Mouse (Mus musculus): ENCODE measurements around the gene Tmem184a. TPM values are rescaled to one million over a fixed set of nuclear protein-coding genes. Genes with fewer than 3 reads are reported as not detected.

Tmem184a gene
- polyA plus RNA-seq, 1 experiment, result 10.5 TPM

DNA sequence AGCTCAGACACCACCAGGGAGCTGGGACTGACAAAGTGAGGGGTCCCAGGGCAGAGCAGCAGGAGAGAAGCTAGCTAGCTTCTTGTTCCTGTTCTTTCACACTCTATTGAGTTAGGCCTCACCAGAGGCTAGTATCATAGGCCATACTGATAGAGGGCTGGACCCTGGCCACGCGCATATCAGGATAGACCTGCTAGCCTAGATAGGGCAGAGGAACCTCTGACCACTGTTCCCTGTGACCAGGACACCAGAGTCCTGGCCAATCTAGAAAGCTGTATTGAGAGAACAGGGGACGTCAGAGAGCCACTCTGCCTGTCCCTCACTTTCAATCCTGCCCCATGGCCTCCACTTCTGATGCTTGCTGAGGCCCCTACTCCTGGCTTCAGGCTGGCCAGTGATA, 1.7 kb downstream of the Tmem184a start:
- H3K9ac ChIP-seq (ENCODE audit: low read depth, poor library complexity, severe bottlenecking), result no peak overlapping the region
- TF ChIP-seq EP300 (IDR thresholded peaks at IDR 0.05; ENCODE audit: insufficient read depth, low read depth, low read length), result no peak
- no peak for TF ChIP-seq CTCF (IDR thresholded peaks at IDR 0.05; ENCODE audit: low read depth, low read length)
- TF ChIP-seq POLR2A (IDR thresholded peaks at IDR 0.05; ENCODE audit: insufficient read depth, low read length), result no peak
- H3K4me3 ChIP-seq (ENCODE audit: low read depth, low read length), result no peak overlapping the region
- no peak overlapping the region for H3K27ac ChIP-seq (ENCODE audit: insufficient read depth, low read length)
- no peaks in the 10 kb centered on the region for H3K4me1 ChIP-seq (ENCODE audit: control insufficient read depth, insufficient read depth, low read length)
- no peaks in the 10 kb centered on the region for H3K9me3 ChIP-seq (replicated peaks; ENCODE audit: control insufficient read depth, insufficient read depth, low read length, poor library complexity, severe bottlenecking)
- no peaks in the 10 kb centered on the region; the same call in 1 of the 2 replicates for H3K36me3 ChIP-seq (ENCODE audit: control insufficient read depth, insufficient read depth, low read length, poor library complexity, severe bottlenecking)
- no peaks in the 10 kb centered on the region for H3K27me3 ChIP-seq (ENCODE audit: control insufficient read depth, insufficient read depth, low read length, poor library complexity, severe bottlenecking)

DNA sequence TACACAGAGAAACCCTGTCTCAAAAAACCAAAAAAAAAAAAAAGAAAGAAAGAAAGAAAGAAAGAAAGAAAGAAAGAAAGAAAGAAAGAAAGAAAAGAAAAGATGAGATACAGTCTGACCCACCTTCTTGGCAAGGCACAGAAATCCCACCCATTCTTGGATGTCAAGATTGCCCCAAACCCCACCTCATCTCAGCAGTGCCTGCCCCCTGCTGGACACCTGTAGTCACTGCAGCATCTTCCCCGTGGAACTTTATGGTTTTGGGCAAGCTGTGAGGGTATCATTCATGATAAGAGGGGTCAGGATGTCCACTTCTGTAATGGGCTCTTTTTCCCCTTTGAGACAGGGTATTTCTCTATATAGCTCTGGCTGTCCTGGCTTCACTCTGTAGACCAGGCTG, 2.4 kb downstream of the Tmem184a start:
- TF ChIP-seq CTCF (IDR thresholded peaks at IDR 0.05; ENCODE audit: low read depth, low read length) (peak; percentile 93), EP300 (IDR thresholded peaks at IDR 0.05; ENCODE audit: insufficient read depth, low read depth, low read length) (no peak)

GRCm38 (mm10) chr5:139816445-139816844, 3.3 kb downstream of the Tmem184a start:
- Histone ChIP-seq H3K9ac (ENCODE audit: low read depth, poor library complexity, severe bottlenecking) (no peak overlapping the region), H3K4me3 (ENCODE audit: low read depth, low read length) (no peak overlapping the region), H3K4me1 (ENCODE audit: control insufficient read depth, insufficient read depth, low read length) (no peaks in the 10 kb centered on the region), H3K27ac (ENCODE audit: insufficient read depth, low read length) (no peak overlapping the region), H3K27me3 (ENCODE audit: control insufficient read depth, insufficient read depth, low read length, poor library complexity, severe bottlenecking) (no peaks in the 10 kb centered on the region), H3K9me3 (replicated peaks; ENCODE audit: control insufficient read depth, insufficient read depth, low read length, poor library complexity, severe bottlenecking) (no peaks in the 10 kb centered on the region), H3K36me3 (ENCODE audit: control insufficient read depth, insufficient read depth, low read length, poor library complexity, severe bottlenecking) (no peaks in the 10 kb centered on the region)
- TF ChIP-seq POLR2A (IDR thresholded peaks at IDR 0.05; ENCODE audit: insufficient read depth, low read length) (no peak), CTCF (IDR thresholded peaks at IDR 0.05; ENCODE audit: low read depth, low read length) (no peak), EP300 (IDR thresholded peaks at IDR 0.05; ENCODE audit: insufficient read depth, low read depth, low read length) (no peak)

More for the DNA sequence above, 2.4 kb downstream of the Tmem184a start:
- no peaks in the 10 kb centered on the region for H3K9me3 ChIP-seq (replicated peaks; ENCODE audit: control insufficient read depth, insufficient read depth, low read length, poor library complexity, severe bottlenecking)
- no peak overlapping the region for H3K4me3 ChIP-seq (ENCODE audit: low read depth, low read length)
- no peaks in the 10 kb centered on the region for H3K27me3 ChIP-seq (ENCODE audit: control insufficient read depth, insufficient read depth, low read length, poor library complexity, severe bottlenecking)
- no peaks in the 10 kb centered on the region; the same call in 1 of the 2 replicates for H3K36me3 ChIP-seq (ENCODE audit: control insufficient read depth, insufficient read depth, low read length, poor library complexity, severe bottlenecking)
- H3K4me1 ChIP-seq (ENCODE audit: control insufficient read depth, insufficient read depth, low read length), result no peaks in the 10 kb centered on the region
- H3K27ac ChIP-seq (ENCODE audit: insufficient read depth, low read length), result no peak overlapping the region
- H3K9ac ChIP-seq (ENCODE audit: low read depth, poor library complexity, severe bottlenecking), result no peak overlapping the region

GRCm38 (mm10) chr5:139815964-139816363, 3.8 kb downstream of the Tmem184a start:
- H3K27me3 ChIP-seq (ENCODE audit: control insufficient read depth, insufficient read depth, low read length, poor library complexity, severe bottlenecking), result no peaks in the 10 kb centered on the region
- H3K4me3 ChIP-seq (ENCODE audit: low read depth, low read length), result no peak overlapping the region
- H3K9ac ChIP-seq (ENCODE audit: low read depth, poor library complexity, severe bottlenecking), result no peak overlapping the region
- no peak overlapping the region for H3K27ac ChIP-seq (ENCODE audit: insufficient read depth, low read length)
- no peaks in the 10 kb centered on the region for H3K4me1 ChIP-seq (ENCODE audit: control insufficient read depth, insufficient read depth, low read length)
- H3K9me3 ChIP-seq (replicated peaks; ENCODE audit: control insufficient read depth, insufficient read depth, low read length, poor library complexity, severe bottlenecking), result no peaks in the 10 kb centered on the region
- TF ChIP-seq POLR2A (IDR thresholded peaks at IDR 0.05; ENCODE audit: insufficient read depth, low read length) (no peak), EP300 (IDR thresholded peaks at IDR 0.05; ENCODE audit: insufficient read depth, low read depth, low read length) (no peak), CTCF (IDR thresholded peaks at IDR 0.05; ENCODE audit: low read depth, low read length) (no peak)
- H3K36me3 ChIP-seq (ENCODE audit: control insufficient read depth, insufficient read depth, low read length, poor library complexity, severe bottlenecking), result no peaks in the 10 kb centered on the region

DNA sequence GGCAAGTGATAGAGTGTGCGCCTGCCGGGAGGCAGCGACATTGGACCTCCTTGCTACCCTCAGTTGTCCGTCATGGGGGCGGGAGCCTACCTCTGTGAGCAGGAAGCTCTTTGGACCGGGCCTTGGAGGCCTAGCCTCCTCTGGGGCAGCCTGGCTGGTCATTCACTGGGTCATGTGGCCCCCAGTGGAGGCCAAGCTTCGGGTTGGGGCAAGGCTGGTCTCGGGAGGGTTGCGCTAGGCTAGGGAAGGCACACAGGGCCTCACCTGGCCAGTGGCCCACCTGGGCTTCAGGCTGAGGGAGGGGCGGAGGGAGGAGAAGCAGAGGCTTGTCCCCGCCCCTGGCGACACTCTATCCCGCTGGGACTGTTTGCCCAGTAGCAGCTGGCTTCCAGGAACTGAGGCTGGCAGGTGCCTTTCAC, 5.7 kb downstream of the Tmem184a start:
- Histone ChIP-seq H3K4me1 (ENCODE audit: control insufficient read depth, insufficient read depth, low read length) (no peaks in the 10 kb centered on the region), H3K9me3 (replicated peaks; ENCODE audit: control insufficient read depth, insufficient read depth, low read length, poor library complexity, severe bottlenecking) (no peaks in the 10 kb centered on the region), H3K27me3 (ENCODE audit: control insufficient read depth, insufficient read depth, low read length, poor library complexity, severe bottlenecking) (no peaks in the 10 kb centered on the region), H3K27ac (ENCODE audit: insufficient read depth, low read length) (no peak overlapping the region), H3K36me3 (ENCODE audit: control insufficient read depth, insufficient read depth, low read length, poor library complexity, severe bottlenecking) (no peaks in the 10 kb centered on the region), H3K4me3 (ENCODE audit: low read depth, low read length) (peak overlapping the region; percentile 34), H3K9ac (ENCODE audit: low read depth, poor library complexity, severe bottlenecking) (0 out of 2 replicates have a peak overlapping the region, but pooled peaks have one; percentile 1)
- TF ChIP-seq POLR2A (IDR thresholded peaks at IDR 0.05; ENCODE audit: insufficient read depth, low read length), result peak; percentile 79
- TF ChIP-seq EP300 (IDR thresholded peaks at IDR 0.05; ENCODE audit: insufficient read depth, low read depth, low read length), result peak; percentile 55; the same call in 1 of the 2 replicates
- TF ChIP-seq CTCF (IDR thresholded peaks at IDR 0.05; ENCODE audit: low read depth, low read length), result no peak

DNA sequence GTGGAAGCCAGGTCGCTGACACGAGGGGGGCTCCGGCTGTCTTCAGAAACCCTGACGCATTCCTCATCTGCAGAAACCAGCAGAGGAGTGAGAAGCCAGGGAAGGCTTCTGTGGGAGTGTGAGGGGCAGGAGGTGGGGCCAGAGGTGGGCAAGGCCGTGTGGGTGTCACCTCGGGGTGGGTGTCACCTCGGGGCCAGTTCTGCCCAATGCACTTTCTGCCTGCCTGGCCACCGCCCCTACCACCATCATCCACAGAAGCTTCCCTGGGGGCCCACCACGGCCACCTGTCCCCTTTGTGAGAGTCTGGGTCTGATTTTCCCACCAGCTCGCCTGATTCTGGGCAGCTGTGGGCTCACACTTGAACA, 6.6 kb downstream of the Tmem184a start:
- H3K9me3 ChIP-seq (replicated peaks; ENCODE audit: control insufficient read depth, insufficient read depth, low read length, poor library complexity, severe bottlenecking), result no peaks in the 10 kb centered on the region
- no peaks in the 10 kb centered on the region for H3K27me3 ChIP-seq (ENCODE audit: control insufficient read depth, insufficient read depth, low read length, poor library complexity, severe bottlenecking)
- H3K9ac ChIP-seq (ENCODE audit: low read depth, poor library complexity, severe bottlenecking), result no peak overlapping the region
- H3K27ac ChIP-seq (ENCODE audit: insufficient read depth, low read length), result no peak overlapping the region
- H3K4me3 ChIP-seq (ENCODE audit: low read depth, low read length), result no peak overlapping the region
- H3K36me3 ChIP-seq (ENCODE audit: control insufficient read depth, insufficient read depth, low read length, poor library complexity, severe bottlenecking), result no peaks in the 10 kb centered on the region
- no peaks in the 10 kb centered on the region for H3K4me1 ChIP-seq (ENCODE audit: control insufficient read depth, insufficient read depth, low read length)
- TF ChIP-seq CTCF (IDR thresholded peaks at IDR 0.05; ENCODE audit: low read depth, low read length), result no peak
- no peak for TF ChIP-seq POLR2A (IDR thresholded peaks at IDR 0.05; ENCODE audit: insufficient read depth, low read length)
- no peak for TF ChIP-seq EP300 (IDR thresholded peaks at IDR 0.05; ENCODE audit: insufficient read depth, low read depth, low read length)
